Mouse (Mus musculus) limb, embryonic 15.5 days (tissue): ENCODE data around the gene Adgrf5. TPM values are rescaled to one million over a fixed set of nuclear protein-coding genes. Genes with fewer than 3 reads are reported as not detected.

Experiments
- ATAC-seq: fragments of 200-750 bp; cut with Nextera tagmentation; 2 replicates; pipeline ENCODE4 v1.8.0; 2017; ENCODE audit warnings: low read depth, moderate TSS enrichment; ENCODE audit not compliant: insufficient number of reproducible peaks, low FRiP score, low TSS enrichment
- H3K27ac ChIP-seq: fragments of 300-500 bp; sonication (generic); 2 replicates; pipeline ENCODE4 v1.5.1; 2015; ENCODE audit warnings: moderate library complexity, mild to moderate bottlenecking, inconsistent platforms
- H3K27me3 ChIP-seq: fragments of 300-500 bp; sonication (generic); 2 replicates; pipeline ENCODE4 v1.6.1; 2015; ENCODE audit warnings: inconsistent platforms
- H3K36me3 ChIP-seq: fragments of 300-500 bp; sonication (generic); 2 replicates; pipeline ENCODE4 v1.6.1; 2015; ENCODE audit warnings: inconsistent platforms
- H3K4me1 ChIP-seq: fragments of 300-500 bp; sonication (generic); 2 replicates; pipeline ENCODE4 v1.6.1; 2015; ENCODE audit warnings: inconsistent platforms
- H3K4me2 ChIP-seq: fragments of 300-500 bp; sonication (generic); 2 replicates; pipeline ENCODE4 v1.6.1; 2015; ENCODE audit warnings: mild to moderate bottlenecking, inconsistent platforms
- H3K4me3 ChIP-seq: fragments of 300-500 bp; sonication (generic); 2 replicates; pipeline ENCODE4 v1.5.1; 2015; ENCODE audit warnings: mild to moderate bottlenecking, inconsistent platforms
- H3K9ac ChIP-seq: fragments of 300-500 bp; sonication (generic); 2 replicates; pipeline ENCODE4 v1.6.1; 2015; ENCODE audit warnings: inconsistent platforms
- H3K9me3 ChIP-seq: fragments of 300-500 bp; sonication (generic); 2 replicates; pipeline ENCODE4 v1.6.1; 2016; ENCODE audit warnings: inconsistent platforms
- WGBS: fragments of 180-500 bp; shearing (Covaris S2); methylation state at CpG from one replicate; pipeline ENCODE4 v1.1.7; 2015; 5-methylcytosine and 5-hydroxymethylcytosine counted together
- polyA plus RNA-seq: library from polyadenylated mRNA; unstranded; fragments of >200 nt; fragmentation: Nextera tagmentation; extraction: Ambion mirVana; gene quantifications from 2 replicates; pipeline ENCODE4 v1.2.1, GENCODE M21; 2015

Adgrf5 gene
- polyA plus RNA-seq, 1 experiment from 2014 or later, result 13.4 TPM

DNA sequence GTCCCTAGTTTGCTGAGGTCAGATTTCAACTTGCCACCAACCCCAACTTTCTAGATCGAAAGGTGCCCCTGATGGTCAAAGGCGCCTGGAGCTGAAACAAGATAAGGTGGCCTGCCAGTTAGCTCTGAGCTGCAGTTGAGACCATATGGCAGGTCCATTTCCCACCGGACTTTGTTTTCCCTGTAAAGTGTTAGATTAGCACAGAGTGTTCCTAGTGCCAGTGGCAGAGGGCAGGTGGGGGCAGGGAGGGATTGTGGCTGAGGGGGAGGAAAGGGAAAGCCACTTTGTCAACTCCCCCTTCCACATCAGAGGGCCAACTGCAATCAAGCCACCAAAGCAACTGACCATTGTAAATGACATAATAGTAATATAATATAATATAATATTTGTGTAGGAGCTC is 26.9 kb downstream of the Adgrf5 start:
- Histone ChIP-seq H3K9ac (no peak overlapping the region), H3K4me3 (no peak overlapping the region), H3K4me1 (no peaks in the 10 kb centered on the region), H3K27me3 (no peaks in the 10 kb centered on the region), H3K27ac (no peak overlapping the region), H3K36me3 (no peaks in the 10 kb centered on the region), H3K4me2 (no peak overlapping the region), H3K9me3 (no peaks in the 10 kb centered on the region)
- WGBS, result 47% methylated on average over 3 of the region's 3 CpGs
- ATAC-seq, result no peak

DNA sequence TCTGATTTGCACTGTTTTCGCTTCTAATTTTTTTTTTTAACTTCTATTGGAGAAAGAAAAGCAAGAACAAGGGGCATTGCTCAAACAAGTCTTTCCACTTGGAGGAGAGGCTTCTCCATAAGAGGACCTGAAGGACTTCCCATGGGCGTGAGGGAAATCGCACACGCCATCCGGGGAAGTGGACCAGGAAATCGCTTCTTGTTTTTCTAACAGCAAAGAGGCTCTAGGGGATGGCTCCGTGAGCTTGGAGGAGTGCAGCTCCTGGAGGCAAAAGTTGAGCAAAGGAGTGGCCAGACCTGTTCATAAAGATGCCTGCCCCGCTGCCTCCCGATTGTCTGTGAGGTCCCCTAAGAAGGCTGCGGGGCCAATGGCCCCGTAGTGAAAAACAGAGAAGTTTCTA is 29.0 kb downstream of the Adgrf5 start:
- H3K27ac ChIP-seq, result no peak overlapping the region
- WGBS, result 86% methylated on average over 11 of the region's 11 CpGs

DNA sequence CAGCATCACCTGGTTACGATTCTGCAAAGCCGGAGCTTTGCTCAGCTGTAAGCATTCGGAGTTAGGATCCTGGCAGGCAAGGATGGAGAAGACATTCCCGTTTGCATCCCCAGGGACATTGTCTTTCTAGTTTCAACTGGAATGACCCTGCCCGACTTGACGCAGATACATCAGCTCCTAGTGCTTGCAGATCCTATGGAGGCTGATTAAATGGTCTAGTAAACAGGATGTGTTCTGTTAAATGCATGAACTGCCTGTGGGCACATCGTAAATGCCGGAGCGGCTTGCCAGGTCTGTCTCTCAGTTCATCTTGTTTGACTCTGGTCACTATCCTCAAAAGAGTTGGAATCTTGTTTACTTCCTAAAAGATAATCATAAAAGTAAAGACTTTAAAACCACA is 31.9 kb downstream of the Adgrf5 start:
- no peak overlapping the region for H3K27ac ChIP-seq
- no peak overlapping the region for H3K4me2 ChIP-seq
- ATAC-seq, result no peak
- 25% methylated on average over 9 of the region's 9 CpGs for whole genome bisulfite sequencing
- H3K9ac ChIP-seq, result no peak overlapping the region
- H3K9me3 ChIP-seq, result no peaks in the 10 kb centered on the region
- H3K36me3 ChIP-seq, result no peaks in the 10 kb centered on the region
- H3K4me3 ChIP-seq, result no peak overlapping the region
- H3K27me3 ChIP-seq, result no peaks in the 10 kb centered on the region
- H3K4me1 ChIP-seq, result no peaks in the 10 kb centered on the region

More for the DNA sequence above, 29.0 kb downstream of the Adgrf5 start:
- Histone ChIP-seq H3K9me3 (no peaks in the 10 kb centered on the region), H3K36me3 (no peaks in the 10 kb centered on the region), H3K4me2 (no peak overlapping the region), H3K4me3 (no peak overlapping the region), H3K27me3 (no peaks in the 10 kb centered on the region), H3K4me1 (no peaks in the 10 kb centered on the region), H3K9ac (no peak overlapping the region)
- no peak for ATAC-seq

DNA sequence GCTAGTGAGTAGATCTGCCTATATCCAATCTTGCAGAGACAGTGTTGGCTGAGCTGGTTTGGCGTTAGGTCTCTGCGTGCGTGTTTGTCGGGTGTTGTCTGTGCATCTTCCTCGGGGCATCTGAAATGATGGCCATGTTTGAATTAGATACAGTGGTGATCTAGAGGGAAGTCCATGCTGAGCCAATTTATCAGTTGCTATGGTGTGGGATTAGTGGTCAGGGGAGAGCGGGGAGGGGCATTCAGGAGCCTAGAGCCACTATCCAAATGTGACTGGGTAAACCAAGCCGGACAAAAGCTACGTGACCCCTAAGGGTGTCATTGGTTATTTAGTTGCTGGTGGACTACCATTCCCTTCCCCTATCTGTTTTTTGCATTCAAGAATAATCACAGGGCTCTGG is 33.4 kb downstream of the Adgrf5 start:
- Histone ChIP-seq H3K27ac (no peak overlapping the region), H3K4me1 (no peaks in the 10 kb centered on the region), H3K9ac (no peak overlapping the region), H3K27me3 (no peaks in the 10 kb centered on the region), H3K36me3 (no peaks in the 10 kb centered on the region), H3K9me3 (no peaks in the 10 kb centered on the region), H3K4me3 (no peak overlapping the region), H3K4me2 (no peak overlapping the region)
- no peak for ATAC-seq
- 92% methylated on average over 8 of the region's 8 CpGs for WGBS

DNA sequence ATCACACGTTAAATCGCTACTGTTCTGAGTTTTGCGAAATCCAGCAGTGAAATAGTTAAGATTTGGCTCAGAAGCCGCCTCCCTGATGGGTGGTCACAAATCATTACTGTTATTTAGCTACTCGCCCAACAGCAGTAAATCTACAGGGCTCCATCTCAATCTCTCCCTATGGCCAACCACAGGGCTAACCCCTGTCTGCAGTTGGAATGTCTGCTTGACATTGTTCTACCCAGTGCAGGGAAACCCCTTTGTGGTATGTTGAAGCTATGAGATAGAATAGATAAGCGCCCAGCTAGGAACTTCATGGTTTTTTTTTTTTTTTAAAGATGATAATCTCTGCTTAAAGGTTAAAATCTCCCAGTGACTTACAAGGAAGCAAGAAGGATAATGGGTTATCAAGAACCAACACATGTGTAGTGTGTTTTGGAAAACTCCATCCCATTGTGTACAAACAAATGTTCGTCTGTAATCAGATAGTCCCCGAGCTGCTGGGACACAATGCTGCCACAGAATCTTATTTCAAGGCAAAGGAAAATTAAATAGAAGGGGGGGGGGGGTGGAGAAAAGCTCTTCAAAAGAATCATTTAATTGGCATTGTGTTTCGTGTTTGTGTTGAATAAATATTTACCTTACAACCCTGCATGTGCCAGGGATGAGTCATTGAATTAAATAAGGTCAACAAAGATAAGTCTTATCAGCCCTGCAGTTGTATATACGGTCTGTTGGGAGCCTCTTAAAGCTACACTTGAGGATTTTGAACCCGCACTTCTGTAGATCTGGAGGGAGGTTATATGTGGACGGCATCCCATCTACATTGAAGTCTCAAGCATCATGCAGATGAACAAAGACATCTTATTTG is 35.4 kb downstream of the Adgrf5 start:
- no peak overlapping the region for H3K27ac ChIP-seq
- H3K4me3 ChIP-seq, result no peak overlapping the region
- H3K4me2 ChIP-seq, result no peak overlapping the region
- H3K9me3 ChIP-seq, result no peaks in the 10 kb centered on the region
- no peaks in the 10 kb centered on the region for H3K4me1 ChIP-seq
- no peaks in the 10 kb centered on the region for H3K27me3 ChIP-seq
- no peaks in the 10 kb centered on the region for H3K36me3 ChIP-seq
- ATAC-seq, result no peak
- 74% methylated on average over 12 of the region's 12 CpGs for WGBS
- H3K9ac ChIP-seq, result no peak overlapping the region

DNA sequence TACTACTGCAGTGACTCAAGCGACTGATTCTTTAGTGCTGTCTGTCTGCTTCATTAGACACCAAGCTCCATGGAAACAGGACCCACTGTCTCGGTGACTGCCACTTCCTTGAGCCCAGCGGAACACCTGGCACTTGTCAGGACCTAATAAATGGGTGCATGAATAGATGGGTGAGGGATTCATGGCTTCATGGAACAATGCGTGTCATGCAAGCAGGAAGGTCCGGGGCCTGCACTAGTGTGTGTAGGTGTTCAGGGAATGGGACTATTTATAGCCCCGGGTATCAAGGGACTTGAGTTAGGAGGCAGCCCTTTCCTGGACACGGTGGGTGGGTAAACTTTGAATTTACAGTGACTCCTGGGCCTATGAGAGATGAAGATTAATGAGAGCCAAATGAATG is 38.4 kb downstream of the Adgrf5 start:
- 69% methylated on average over 7 of the region's 7 CpGs for WGBS
- Histone ChIP-seq H3K27me3 (no peaks in the 10 kb centered on the region), H3K4me1 (no peaks in the 10 kb centered on the region), H3K27ac (no peak overlapping the region), H3K36me3 (no peaks in the 10 kb centered on the region), H3K4me2 (no peak overlapping the region), H3K9ac (no peak overlapping the region), H3K9me3 (no peaks in the 10 kb centered on the region), H3K4me3 (no peak overlapping the region)
- no peak for ATAC-seq

DNA sequence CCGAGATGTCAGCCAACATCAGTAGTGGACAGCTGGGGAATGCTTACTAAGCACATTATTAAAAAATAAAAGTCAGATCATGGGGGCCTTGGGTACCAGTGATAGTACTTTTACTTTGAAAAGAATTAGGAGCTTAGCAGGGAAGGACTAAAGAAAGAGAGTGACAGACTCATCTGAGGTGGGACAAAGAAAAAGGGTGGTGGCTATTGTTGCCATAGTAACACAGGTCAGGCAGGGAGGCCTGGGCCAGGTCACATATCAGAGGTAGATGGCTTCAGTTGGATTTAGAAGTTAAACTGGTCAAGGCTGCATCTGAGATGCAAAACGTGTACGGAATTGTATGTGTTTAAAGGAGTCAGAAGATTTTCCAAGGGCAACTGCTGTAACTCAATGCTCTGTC is 38.9 kb downstream of the Adgrf5 start:
- H3K9ac ChIP-seq, result no peak overlapping the region
- H3K4me1 ChIP-seq, result no peaks in the 10 kb centered on the region
- H3K4me2 ChIP-seq, result no peak overlapping the region
- ATAC-seq, result no peak
- no peak overlapping the region for H3K27ac ChIP-seq
- H3K9me3 ChIP-seq, result no peaks in the 10 kb centered on the region
- no peaks in the 10 kb centered on the region for H3K36me3 ChIP-seq
- 80% methylated on average over 3 of the region's 3 CpGs for WGBS
- H3K27me3 ChIP-seq, result no peaks in the 10 kb centered on the region
- no peak overlapping the region for H3K4me3 ChIP-seq

DNA sequence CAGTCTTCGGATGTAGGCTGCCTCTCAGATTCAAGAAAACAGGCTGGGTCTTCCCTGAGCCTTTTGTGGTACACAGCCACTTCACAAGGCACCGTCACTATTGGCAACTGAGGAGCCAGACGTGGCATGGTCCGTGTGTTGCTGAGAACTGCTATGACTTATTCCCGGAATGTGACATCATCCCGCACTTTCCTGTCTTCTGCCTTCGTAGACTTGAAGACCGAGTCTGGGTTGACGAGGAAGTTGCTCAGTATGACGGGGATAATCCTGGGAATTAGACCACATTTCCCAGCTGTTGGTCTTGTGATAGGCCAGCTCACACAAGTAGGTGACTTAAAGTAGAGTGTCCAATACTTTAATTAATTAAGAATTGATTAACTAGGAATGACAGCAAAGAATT is 40.2 kb downstream of the Adgrf5 start:
- Histone ChIP-seq H3K4me2 (no peak overlapping the region), H3K27me3 (no peaks in the 10 kb centered on the region), H3K9me3 (no peaks in the 10 kb centered on the region), H3K4me1 (no peaks in the 10 kb centered on the region), H3K36me3 (no peaks in the 10 kb centered on the region), H3K4me3 (no peak overlapping the region), H3K27ac (no peak overlapping the region), H3K9ac (no peak overlapping the region)
- WGBS, result 77% methylated on average over 10 of the region's 10 CpGs
- ATAC-seq, result no peak

DNA sequence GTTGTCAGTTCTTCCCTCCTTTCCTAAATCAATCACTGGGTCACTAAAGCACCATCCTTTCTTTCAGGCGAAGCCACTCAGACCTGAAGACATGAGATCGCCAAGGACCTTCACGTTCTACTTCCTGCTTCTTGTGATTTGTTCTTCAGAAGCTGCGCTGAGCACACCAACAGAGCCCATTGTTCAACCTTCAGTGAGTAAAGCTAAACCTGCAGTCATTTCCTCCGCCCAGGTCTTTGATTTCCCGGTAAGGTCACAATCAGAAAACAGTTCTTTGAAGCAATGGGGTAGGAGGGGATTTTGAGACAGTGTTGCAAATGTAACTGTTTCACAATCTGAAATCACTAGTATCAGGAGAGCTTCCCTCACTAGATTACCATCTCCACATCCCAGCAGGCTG is 43.6 kb downstream of the Adgrf5 start:
- no peak overlapping the region for H3K4me3 ChIP-seq
- H3K4me1 ChIP-seq, result no peaks in the 10 kb centered on the region
- no peak overlapping the region for H3K9ac ChIP-seq
- H3K27ac ChIP-seq, result no peak overlapping the region
- no peaks in the 10 kb centered on the region for H3K36me3 ChIP-seq
- H3K9me3 ChIP-seq, result no peaks in the 10 kb centered on the region
- no peak for ATAC-seq
- H3K4me2 ChIP-seq, result no peak overlapping the region
- 70% methylated on average over 6 of the region's 6 CpGs for WGBS
- H3K27me3 ChIP-seq, result no peaks in the 10 kb centered on the region

DNA sequence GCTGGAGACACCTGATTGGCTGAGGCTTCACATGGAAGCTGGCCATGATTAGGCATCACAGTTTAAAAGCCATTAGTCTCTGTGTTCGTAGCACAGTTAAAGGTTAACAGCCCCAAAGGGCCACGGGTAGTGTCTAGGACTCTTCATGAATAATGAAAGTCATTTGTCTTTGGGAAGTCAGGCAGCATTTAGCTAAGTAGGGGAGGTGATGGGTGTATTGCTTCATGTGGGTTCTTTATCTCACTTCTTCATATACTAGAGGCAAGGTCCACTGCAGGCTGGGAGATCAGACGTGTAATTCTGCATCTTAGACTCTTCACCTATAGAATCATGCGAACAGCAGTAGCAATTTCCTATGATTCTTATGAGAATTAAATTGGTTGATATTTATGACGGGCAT is 44.2 kb downstream of the Adgrf5 start:
- no peak overlapping the region for H3K27ac ChIP-seq
- no peak overlapping the region for H3K9ac ChIP-seq
- 71% methylated on average over 5 of the region's 5 CpGs for WGBS
- no peaks in the 10 kb centered on the region for H3K4me1 ChIP-seq
- H3K4me3 ChIP-seq, result no peak overlapping the region
- H3K4me2 ChIP-seq, result no peak overlapping the region
- H3K27me3 ChIP-seq, result no peaks in the 10 kb centered on the region
- H3K9me3 ChIP-seq, result no peaks in the 10 kb centered on the region
- no peak for ATAC-seq
- H3K36me3 ChIP-seq, result no peaks in the 10 kb centered on the region

DNA sequence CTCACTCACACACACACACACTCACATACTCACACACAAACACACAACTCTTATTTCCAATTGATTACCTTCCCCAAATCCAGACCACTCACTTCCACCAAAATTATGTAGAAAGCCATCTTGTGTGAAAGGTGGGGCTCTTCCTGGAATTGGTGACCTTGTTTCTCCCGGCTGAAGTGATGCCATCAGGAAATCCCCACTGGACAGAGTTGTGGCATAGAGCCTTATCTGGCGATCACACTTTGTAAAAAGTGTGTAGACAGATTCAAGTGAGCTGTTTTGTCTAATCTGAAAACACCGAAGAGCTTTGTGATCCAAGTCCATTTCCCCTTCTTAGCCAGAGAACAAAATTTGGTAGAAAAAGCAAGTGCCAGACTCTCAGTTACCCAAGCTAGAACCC is 46.1 kb downstream of the Adgrf5 start:
- no peaks in the 10 kb centered on the region for H3K36me3 ChIP-seq
- ATAC-seq, result no peak
- no peak overlapping the region for H3K4me3 ChIP-seq
- H3K27me3 ChIP-seq, result no peaks in the 10 kb centered on the region
- no peaks in the 10 kb centered on the region for H3K9me3 ChIP-seq
- no peak overlapping the region for H3K9ac ChIP-seq
- H3K27ac ChIP-seq, result no peak overlapping the region
- no peaks in the 10 kb centered on the region for H3K4me1 ChIP-seq
- 77% methylated on average over 3 of the region's 3 CpGs for WGBS
- no peak overlapping the region for H3K4me2 ChIP-seq

DNA sequence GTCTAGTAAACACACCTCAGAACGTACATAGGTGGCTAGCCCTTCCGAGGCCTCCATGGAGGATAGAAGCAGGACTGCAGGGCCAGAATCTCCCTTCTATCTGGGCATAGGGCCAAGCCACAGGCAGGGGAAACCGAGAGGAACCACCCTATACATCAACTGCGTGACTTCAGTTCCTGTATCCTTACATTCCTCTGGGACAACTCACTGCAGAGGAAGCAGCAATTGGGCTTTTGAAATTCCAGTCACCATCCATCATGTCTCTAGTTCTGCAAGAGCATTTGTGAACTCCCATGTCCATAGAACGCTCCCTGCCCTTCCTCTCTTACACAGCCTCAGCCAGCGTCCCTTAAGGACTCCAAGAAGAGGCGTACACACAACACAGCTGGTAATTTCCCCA is 47.3 kb downstream of the Adgrf5 start:
- H3K27ac ChIP-seq, result no peak overlapping the region
- no peaks in the 10 kb centered on the region for H3K36me3 ChIP-seq
- H3K4me1 ChIP-seq, result no peaks in the 10 kb centered on the region
- no peaks in the 10 kb centered on the region for H3K27me3 ChIP-seq
- no peaks in the 10 kb centered on the region for H3K9me3 ChIP-seq
- ATAC-seq, result no peak
- WGBS, result 58% methylated on average over 7 of the region's 7 CpGs
- H3K4me2 ChIP-seq, result no peak overlapping the region
- no peak overlapping the region for H3K4me3 ChIP-seq
- no peak overlapping the region for H3K9ac ChIP-seq

DNA sequence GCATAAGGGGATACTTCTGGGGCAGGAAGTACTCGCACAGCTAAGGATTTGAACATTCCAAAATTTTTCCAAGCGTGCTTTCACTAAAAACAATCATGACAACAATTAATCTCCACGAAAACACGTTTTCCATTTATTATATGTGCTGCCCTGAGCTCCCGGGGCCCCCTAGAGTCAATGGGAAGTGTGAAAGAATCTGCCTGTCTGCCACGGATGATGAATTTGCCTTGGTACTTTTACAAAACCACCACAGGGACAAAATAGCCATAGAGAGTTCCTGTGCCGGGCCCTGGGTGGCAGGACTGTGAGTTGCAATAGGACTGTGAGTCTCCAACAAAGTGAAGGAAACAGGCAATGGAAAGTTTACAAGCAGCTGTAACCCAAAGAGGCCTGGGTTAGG is 52.9 kb downstream of the Adgrf5 start:
- no peak overlapping the region for H3K27ac ChIP-seq
- H3K27me3 ChIP-seq, result no peaks in the 10 kb centered on the region
- WGBS, result 72% methylated on average over 7 of the region's 7 CpGs
- no peaks in the 10 kb centered on the region for H3K4me1 ChIP-seq
- ATAC-seq, result no peak
- no peaks in the 10 kb centered on the region for H3K36me3 ChIP-seq
- no peak overlapping the region for H3K9ac ChIP-seq
- no peak overlapping the region for H3K4me2 ChIP-seq
- H3K4me3 ChIP-seq, result no peak overlapping the region
- H3K9me3 ChIP-seq, result no peaks in the 10 kb centered on the region
